Mouse (Mus musculus) natural killer cell, adult 2 months (primary cell): ENCODE results near the gene Frmd6.

Source experiments
- DNase-seq, 2 experiments: peaks; one replicate each; pipeline ENCODE4 v3.0.0; 2022; ENCODE audit warnings: low spot score in 2 of 2

Gene Frmd6

GRCm38 (mm10) chr12:70807975-70808374 lies 17.3 kb upstream of the Frmd6 start:
- no peak for DNase-seq

DNA sequence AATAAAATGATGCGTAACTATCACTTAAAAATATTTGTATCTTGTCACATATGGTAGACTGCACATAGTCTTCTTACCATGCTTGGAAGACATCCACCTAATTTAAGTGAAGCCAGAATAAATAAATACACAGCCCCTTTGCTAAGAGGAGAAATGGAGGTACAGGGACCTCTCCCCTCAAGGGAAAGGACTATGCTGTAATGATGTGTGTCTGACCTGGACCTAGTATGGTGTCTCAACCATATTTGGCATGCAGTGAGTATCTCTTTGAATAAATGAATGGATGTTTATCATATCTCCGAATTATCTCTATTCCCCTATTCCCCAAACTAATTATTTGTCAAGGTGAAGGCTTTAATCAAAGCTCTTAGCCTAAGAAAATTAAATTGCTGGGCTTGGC lies 15.4 kb upstream of the Frmd6 start:
- DNase-seq = no peak

DNA sequence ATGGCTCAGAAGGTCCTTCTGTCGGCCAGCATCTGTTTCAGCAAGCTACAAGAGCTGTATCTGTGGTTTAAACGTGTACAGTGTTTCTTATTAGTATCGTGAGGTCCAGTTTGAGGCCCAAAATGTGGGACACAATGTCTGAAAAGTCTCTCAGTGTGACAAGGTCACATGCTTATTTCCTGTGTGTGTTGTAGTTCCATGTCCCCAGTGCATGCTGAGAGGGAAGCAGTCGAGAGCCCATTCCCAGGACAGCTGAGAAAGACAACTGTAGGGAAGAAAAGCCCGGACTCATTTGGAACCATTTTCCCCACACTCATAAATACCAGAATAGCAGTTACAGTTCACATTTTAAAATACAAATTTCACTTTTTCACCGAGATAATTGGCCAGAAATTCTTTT lies 13.5 kb upstream of the Frmd6 start:
- DNase-seq = no peak

- DNase-seq = no peak
Observed at GRCm38 (mm10) chr12:70812176-70812575, 13.1 kb upstream of the Frmd6 start.

DNA sequence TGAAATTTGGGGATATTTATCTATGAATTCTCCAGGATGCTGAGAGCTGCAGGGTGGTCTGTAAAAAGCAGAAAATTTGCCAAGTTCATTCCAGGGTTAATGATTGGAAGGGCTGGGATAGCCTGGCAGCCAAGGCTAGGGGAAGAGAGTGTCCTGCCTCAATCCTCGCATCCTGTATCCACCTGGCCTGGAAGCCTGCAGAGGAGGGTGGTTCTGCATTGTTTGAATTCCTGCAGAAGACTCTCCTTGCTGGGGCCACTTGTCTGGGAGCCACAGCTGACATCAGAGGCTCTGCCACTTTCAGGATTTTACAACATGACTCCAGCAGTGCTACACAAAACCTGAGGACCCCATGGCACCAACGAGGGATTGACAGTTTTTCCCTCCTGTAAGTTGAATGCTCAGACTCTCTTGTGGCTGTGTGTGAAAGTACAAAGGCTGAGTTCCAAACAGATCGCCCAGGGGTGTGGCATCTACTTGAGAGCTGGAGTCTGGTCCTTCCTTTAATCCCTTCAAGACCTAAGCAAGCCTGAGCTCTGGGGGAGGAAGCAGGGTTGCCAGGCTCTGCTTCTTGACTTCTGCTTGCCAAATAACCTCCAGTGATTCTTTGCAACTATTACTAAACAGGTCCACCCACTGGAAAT lies 12.4 kb upstream of the Frmd6 start:
- no peak for DNase-seq

- no peak for DNase-seq
Observed at GRCm38 (mm10) chr12:70816731-70817130, 8.6 kb upstream of the Frmd6 start.

DNA sequence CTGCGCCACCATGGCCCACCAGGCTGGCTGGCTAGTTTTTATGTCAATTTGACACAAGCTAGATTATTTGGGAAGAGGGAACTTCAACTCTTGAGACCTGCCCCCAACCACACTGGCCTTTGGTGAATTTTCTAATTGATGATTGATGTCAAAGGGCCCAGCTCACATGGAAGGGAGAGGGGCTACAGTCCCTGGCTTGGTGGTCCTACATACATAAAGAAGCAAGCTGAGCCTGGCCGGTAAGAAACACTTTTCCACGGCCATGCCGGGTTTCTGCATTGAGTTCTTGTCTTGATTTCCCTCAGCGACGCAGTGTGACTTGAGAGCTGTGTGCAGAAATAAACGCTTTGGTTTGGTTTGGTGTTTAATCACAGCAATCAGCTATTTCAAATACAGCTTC lies 1.3 kb upstream of the Frmd6 start:
- no peak for DNase-seq

GRCm38 (mm10) chr12:70825651-70826317 lies 470 bp downstream of the Frmd6 start:
- no peak for DNase-seq

- DNase-seq = no peak
Observed at GRCm38 (mm10) chr12:70826318-70827072, 1.2 kb downstream of the Frmd6 start.

- DNase-seq = no peak
Observed at GRCm38 (mm10) chr12:70827187-70827900, 2.0 kb downstream of the Frmd6 start.

- DNase-seq = no peak
Observed at GRCm38 (mm10) chr12:70827901-70828271, 2.6 kb downstream of the Frmd6 start.

DNA sequence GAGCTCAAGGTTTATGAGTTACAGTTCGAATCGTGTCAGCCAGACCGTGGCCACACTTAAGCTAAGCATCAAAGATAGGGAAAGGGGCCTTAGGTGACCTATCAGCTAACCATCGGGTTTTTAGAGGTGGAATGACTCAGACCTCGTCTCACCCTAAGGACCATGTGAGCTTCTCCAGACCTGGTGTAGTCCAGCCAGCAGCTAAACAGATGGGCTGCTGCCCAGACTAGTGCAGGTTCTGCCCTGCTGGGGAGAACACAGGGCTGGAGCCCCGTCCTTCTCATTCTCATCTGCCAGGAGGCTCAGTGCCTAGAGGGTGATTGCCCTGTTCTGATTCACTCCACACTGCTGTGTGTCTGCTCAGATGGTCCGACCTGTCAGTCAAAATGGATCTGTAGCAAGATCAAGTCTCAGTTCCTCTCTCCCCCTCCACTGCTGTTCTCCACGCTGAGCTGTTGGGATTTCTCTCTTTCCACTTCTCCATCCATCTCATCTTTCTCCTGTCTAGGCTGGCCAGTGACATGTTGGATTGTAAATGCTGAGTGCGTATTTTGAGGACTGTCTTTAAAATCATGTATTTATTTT lies 5.8 kb downstream of the Frmd6 start:
- no peak for DNase-seq

DNA sequence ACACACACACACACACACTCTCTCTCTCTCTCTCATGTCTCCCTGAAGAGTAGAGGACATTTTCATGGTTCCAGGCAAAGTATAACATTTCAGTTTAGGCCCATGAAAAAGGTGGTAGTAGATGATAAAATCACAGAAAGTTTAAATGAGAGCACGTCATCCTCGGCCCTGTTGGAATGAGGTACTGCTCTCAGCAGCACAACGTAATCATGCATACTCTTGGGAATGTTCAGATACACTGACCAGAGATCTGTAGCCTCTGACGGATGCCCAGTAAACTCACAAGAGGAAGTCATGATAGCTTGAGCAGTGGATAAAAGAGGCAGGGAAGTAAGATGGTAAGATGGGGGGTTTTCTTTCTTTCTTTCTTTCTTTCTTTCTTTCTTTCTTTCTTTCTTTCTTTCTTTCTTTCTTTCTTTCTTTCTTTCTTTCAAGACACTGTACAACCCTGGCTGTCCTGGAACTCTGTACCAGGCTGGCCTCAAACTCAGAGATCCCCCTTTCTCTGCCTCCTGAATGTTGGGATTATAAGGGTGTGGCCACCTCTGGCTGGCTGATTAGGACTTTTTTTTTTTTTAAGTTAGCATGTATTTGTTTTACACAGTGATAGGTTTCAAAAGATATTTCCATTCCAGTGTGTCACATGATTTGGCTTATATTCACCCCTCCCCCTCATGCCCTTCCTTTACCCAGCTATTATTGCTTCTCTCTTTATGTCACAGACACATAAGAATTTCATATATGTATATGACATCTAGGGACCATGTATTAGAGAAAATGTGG lies 7.1 kb downstream of the Frmd6 start:
- DNase-seq = no peak

GRCm38 (mm10) chr12:70833050-70833449 lies 7.7 kb downstream of the Frmd6 start:
- no peak for DNase-seq

DNA sequence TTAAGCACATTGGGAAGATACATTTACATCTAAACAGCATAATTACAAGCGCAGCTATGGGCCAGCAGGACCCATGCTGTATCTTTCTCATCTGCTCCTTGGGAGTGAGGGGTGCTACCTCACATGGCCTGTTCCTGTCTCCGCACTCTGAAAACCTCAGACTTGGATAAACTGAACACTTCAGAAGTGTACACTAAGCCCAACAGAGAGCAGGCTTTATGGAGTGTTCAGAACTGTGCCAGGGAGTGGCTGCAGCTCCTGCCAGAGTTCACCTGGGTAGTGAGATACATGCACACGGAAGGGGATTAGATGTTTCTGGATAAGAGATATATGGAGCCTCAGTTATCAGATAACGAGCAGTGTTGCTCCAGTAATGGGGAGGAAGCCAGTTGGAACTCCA lies 8.7 kb downstream of the Frmd6 start:
- no peak for DNase-seq

- DNase-seq = no peak
Observed at GRCm38 (mm10) chr12:70835004-70835403, 9.7 kb downstream of the Frmd6 start.

- no peak for DNase-seq
Observed at GRCm38 (mm10) chr12:70837792-70838321, 12.5 kb downstream of the Frmd6 start.

DNA sequence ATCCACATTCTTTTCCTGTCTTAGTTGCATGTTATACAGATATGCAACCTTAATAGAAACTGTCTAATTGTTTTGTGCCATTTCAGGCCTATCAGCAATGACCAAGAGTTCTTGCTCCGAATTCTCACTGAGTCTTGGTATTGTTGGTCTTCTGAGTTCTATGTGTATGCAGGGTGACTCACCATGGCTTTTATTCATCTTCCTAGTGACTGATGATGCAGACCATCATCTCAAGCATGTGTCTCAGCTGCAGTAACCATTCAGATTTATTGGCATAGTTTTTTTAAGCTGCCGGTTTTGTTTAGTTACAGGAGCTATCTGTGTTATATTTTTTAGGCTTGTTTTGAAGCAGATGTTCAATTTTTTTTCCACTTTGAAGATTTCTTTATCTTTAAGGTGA lies 20.1 kb downstream of the Frmd6 start:
- no peak for DNase-seq

- no peak for DNase-seq
Observed at GRCm38 (mm10) chr12:70849024-70849423, 23.7 kb downstream of the Frmd6 start.

- DNase-seq = no peak
Observed at GRCm38 (mm10) chr12:70849517-70850291, 24.4 kb downstream of the Frmd6 start.
